Mouse (Mus musculus) heart, adult 2 months (tissue): ENCODE measurements at regions not wholly inside any gene's neighbourhood (a gene's known extent, or its start where the extent isn't known, plus 50 kb on each side); places are given as distances from the start of the nearest gene placed in this dataset.

Experiments used
- DNase-seq, 2 experiments: peaks; one replicate each; pipeline ENCODE4 v3.0.0; 2021
- H3K27ac ChIP-seq: fragments of 200-600 bp; 2 replicates; pipeline ENCODE4 v1.8.1; 2022
- H3K27me3 ChIP-seq: fragments of 200-500 bp; 2 replicates; pipeline ENCODE4 v1.6.1; 2012; ENCODE audit warnings: mild to moderate bottlenecking, low read length, inconsistent platforms, mixed read lengths; ENCODE audit not compliant: control insufficient read depth, insufficient read depth
- H3K36me3 ChIP-seq: fragments of 200-500 bp; 2 replicates; pipeline ENCODE4 v1.6.1; 2012; ENCODE audit warnings: low read length, inconsistent platforms; ENCODE audit not compliant: control insufficient read depth, insufficient read depth
- H3K4me1 ChIP-seq: fragments of 200-500 bp; 2 replicates; pipeline ENCODE4 v1.6.1; 2011; ENCODE audit warnings: low read length; ENCODE audit not compliant: control insufficient read depth, insufficient read depth
- H3K4me3 ChIP-seq: fragments of 200-600 bp; 2 replicates; pipeline ENCODE4 v1.8.1; 2022
- H3K79me2 ChIP-seq: fragments of 200-500 bp; replicated peaks from 2 replicates; pipeline ENCODE4 v1.6.1; 2012; ENCODE audit warnings: mild to moderate bottlenecking, inconsistent platforms, low read length, moderate library complexity, mixed read lengths; ENCODE audit not compliant: control insufficient read depth, insufficient read depth
- H3K9ac ChIP-seq: fragments of 200-500 bp; 2 replicates; pipeline ENCODE4 v1.6.1; 2012; ENCODE audit warnings: low read depth, mild to moderate bottlenecking, control low read depth, inconsistent platforms, low read length, mixed read lengths
- CTCF ChIP-seq: fragments of 200-600 bp; IDR thresholded peaks from 2 replicates; pipeline ENCODE4 v1.8.1; 2022; ENCODE audit warnings: antibody characterized with exemption, mild to moderate bottlenecking, moderate library complexity
- EP300 ChIP-seq: fragments of 200-500 bp; IDR thresholded peaks from 2 replicates; pipeline ENCODE4 v1.6.1; 2011; ENCODE audit warnings: low read depth, low read length, control low read depth; ENCODE audit not compliant: insufficient read depth
- POLR2A ChIP-seq: fragments of 200-500 bp; IDR thresholded peaks from 2 replicates; pipeline ENCODE4 v1.6.1; 2011; ENCODE audit warnings: mild to moderate bottlenecking, low read depth, low read length, control low read depth; ENCODE audit not compliant: insufficient read depth
- WGBS: fragments of 180-500 bp; shearing (Covaris S2); methylation state at CpG from one replicate; pipeline ENCODE4 v1.1.7; 2018; 5-methylcytosine and 5-hydroxymethylcytosine counted together
- intact Hi-C: fragments of 180-260 bp; cut with DNase I; formaldehyde crosslinking; loops from one replicate; pipeline ENCODE4 v1.15.1; 2025

DNA sequence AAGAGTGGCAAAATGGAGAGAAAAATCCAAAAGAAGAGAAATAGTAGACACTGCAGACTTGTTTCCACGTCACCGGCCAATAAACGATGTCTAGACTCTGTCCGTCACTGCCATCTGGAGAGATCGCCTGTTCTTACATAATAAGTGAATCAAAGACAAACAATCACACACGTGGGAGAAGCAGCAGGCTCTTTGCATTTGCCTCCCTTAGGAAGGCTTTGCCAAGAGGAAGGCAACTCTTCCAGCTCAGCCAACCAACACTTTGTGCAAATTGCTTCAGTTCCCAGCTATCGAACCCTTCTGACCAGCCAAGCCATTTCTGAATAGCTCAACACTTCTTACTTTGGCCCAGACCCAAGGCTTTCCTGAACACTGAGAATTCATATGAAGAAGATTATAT lies 432.8 kb downstream of the 1700129C05Rik start:
- H3K4me1 ChIP-seq, result peaks cover 5% of the 10 kb centered on the region
- no peaks in the 10 kb centered on the region for H3K79me2 ChIP-seq
- H3K9ac ChIP-seq, result no peak overlapping the region
- intact Hi-C loops, result loop anchor here (5.0 to 10.0 kb wide), 2 partner anchors 107 to 375 kb away; no protein-coding TSS in a partner anchor
- H3K27me3 ChIP-seq, result no peaks in the 10 kb centered on the region
- no peak overlapping the region for H3K27ac ChIP-seq
- peak in 1 of 2 experiments; percentile 15 for DNase-seq
- WGBS, result 40% methylated on average over 7 of the region's 7 CpGs
- no peak overlapping the region for H3K4me3 ChIP-seq
- H3K36me3 ChIP-seq, result peaks cover 4% of the 10 kb centered on the region
- TF ChIP-seq CTCF (no peak), EP300 (0 out of 2 replicates have a peak, but pooled peaks have one; percentile 25), POLR2A (no peak)

DNA sequence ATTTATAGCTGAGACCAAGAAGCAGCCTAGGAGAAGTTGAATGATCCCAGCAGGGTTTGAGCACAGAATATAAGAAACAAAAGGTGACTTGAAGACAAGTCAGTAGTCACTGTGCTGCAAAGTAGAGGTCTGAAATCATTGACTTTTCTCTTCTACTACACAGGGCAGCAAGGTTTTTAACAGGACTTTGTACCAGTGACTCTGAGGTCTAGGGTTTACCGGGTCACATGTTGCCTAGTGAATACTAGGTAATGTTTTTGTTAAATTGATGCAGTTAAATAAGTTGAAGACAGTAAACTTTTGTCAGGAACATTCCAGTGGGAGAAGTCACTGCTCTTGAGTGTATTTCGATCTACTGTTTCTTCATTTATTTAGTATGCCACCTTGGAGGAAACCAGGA lies 433.4 kb downstream of the 1700129C05Rik start:
- H3K4me1 ChIP-seq, result peaks cover 5% of the 10 kb centered on the region
- no peak overlapping the region for H3K4me3 ChIP-seq
- WGBS, result 81% methylated on average over 2 of the region's 2 CpGs
- no peak overlapping the region for H3K27ac ChIP-seq
- H3K9ac ChIP-seq, result no peak overlapping the region
- H3K27me3 ChIP-seq, result no peaks in the 10 kb centered on the region
- no peak for TF ChIP-seq POLR2A
- peaks cover 4% of the 10 kb centered on the region for H3K36me3 ChIP-seq
- H3K79me2 ChIP-seq, result no peaks in the 10 kb centered on the region
- no peak for DNase-seq
- intact Hi-C loops, result loop anchor here (10.0 kb wide), 1 partner anchor 376 kb away; no protein-coding TSS in a partner anchor

DNA sequence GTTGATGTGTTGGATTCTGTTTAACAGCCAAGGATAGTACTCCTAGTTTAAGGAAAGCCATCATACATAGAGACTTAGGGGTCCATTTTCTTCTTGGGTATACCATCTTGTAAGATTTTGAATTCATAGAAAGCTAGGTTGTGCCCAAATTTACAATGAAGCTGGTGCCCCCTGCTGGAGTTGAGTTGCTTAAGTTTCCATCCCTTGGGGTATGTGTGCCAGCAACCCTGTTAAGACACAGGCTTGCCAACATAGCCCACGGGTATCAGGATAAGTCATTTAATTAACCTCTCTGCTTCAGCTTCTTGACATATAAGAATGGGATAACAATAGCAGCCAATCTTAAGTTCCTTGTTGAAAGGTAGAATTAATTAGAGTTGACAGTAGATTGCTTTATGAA lies 440.9 kb downstream of the 1700129C05Rik start:
- Histone ChIP-seq H3K79me2 (no peaks in the 10 kb centered on the region), H3K4me3 (no peak overlapping the region), H3K36me3 (no peaks in the 10 kb centered on the region), H3K4me1 (no peaks in the 10 kb centered on the region), H3K9ac (no peak overlapping the region), H3K27me3 (no peaks in the 10 kb centered on the region), H3K27ac (no peak overlapping the region)
- TF ChIP-seq EP300 (no peak), POLR2A (no peak), CTCF (peak; percentile 75)
- intact Hi-C loops, result loop anchor here (2.0 to 10.0 kb wide), 3 partner anchors 89 to 667 kb away; no protein-coding TSS in a partner anchor
- WGBS, result 27% methylated on average over 1 of the region's 1 CpGs
- DNase-seq, result peak; percentile 22 to 38

DNA sequence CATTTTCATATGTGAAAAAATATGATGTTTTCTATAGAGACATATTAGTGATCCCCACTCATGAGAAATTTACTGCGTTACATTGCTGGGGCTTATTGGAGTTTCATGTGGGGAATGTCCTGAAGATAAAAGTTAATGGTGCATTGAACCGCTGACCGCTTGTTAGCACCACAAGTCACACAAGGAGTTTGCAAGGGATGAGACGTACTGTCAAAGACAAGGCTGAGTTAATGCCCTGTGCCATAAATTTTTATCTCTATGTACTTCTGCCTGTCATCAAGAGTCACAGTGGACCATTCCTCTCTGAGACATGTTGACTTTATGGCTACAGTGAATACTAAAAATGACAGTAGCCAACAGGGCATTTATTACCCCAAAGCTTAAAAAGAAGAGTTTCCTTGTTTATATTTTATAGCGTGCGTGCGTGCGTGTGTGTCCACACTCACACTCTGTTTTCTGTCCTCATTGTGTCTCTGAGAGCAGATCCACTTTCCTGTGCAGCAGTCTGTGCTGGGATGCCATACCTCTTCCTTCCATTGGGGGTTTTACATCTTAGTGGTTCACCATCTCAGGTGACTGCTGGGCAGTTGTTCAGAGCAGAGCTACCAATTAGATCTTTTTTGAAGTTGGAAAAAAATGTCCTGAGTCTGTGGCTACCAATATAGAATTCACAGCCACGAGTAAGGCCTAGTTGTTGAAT lies 451.4 kb downstream of the 1700129C05Rik start:
- no peak for DNase-seq
- H3K9ac ChIP-seq, result no peak overlapping the region
- no peak overlapping the region for H3K4me3 ChIP-seq
- intact Hi-C loops, result no loop called here
- TF ChIP-seq POLR2A (no peak), CTCF (0 out of 2 replicates have a peak, but pooled peaks have one; percentile 3)
- H3K36me3 ChIP-seq, result no peaks in the 10 kb centered on the region
- H3K27me3 ChIP-seq, result no peaks in the 10 kb centered on the region
- H3K79me2 ChIP-seq, result no peaks in the 10 kb centered on the region
- WGBS, result 91% methylated on average over 9 of the region's 9 CpGs
- no peak overlapping the region for H3K27ac ChIP-seq
- H3K4me1 ChIP-seq, result no peaks in the 10 kb centered on the region

DNA sequence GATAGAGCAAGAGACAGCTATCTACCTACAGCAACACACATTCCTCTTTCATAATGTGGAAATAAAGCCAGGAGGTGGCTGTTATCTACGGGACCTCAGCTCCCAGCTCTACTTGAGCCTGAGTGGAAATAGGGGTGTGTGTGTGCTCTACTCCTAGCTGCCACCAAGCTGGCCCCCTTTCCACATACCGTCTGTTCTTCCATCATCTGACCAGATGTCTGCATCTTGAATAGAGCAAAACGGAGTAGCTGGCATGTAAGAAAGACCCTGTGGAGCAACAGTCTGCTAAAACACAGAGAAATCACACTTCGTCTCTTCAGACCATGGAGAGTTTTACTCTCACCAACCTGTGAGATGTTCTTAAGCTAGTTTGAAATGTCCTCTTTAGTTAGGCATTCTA lies 454.9 kb downstream of the 1700129C05Rik start:
- TF ChIP-seq POLR2A (no peak), CTCF (no peak), EP300 (no peak)
- Histone ChIP-seq H3K27ac (no peak overlapping the region), H3K9ac (no peak overlapping the region), H3K27me3 (no peaks in the 10 kb centered on the region), H3K36me3 (no peaks in the 10 kb centered on the region), H3K4me1 (no peaks in the 10 kb centered on the region), H3K79me2 (no peaks in the 10 kb centered on the region), H3K4me3 (no peak overlapping the region)
- 76% methylated on average over 4 of the region's 4 CpGs for WGBS
- no peak for DNase-seq
- intact Hi-C loops, result no loop called here

DNA sequence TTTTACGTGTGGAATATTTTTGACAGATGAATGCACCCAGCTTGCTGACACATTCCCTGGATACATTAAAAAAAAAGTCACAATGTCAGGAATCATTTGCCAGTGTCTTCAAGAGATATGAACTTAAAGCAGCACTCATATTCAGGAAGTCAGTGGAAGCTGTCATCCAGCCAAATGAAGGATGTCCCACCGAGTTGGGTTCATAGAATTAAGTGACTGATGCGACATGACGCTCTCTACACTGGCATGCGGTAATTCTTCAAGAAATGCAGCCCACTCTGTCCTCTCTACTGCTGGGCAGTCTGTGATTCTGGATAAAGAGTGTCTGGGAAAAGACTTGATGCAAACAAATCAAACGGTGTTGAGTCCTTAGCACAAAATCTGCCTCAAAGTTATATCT lies 463.9 kb downstream of the 1700129C05Rik start:
- no peaks in the 10 kb centered on the region for H3K36me3 ChIP-seq
- no peak overlapping the region for H3K27ac ChIP-seq
- H3K4me1 ChIP-seq, result no peaks in the 10 kb centered on the region
- no peak for TF ChIP-seq CTCF
- no peak for TF ChIP-seq POLR2A
- no peak for TF ChIP-seq EP300
- H3K27me3 ChIP-seq, result no peaks in the 10 kb centered on the region
- H3K79me2 ChIP-seq, result no peaks in the 10 kb centered on the region
- no peak for DNase-seq
- 70% methylated on average over 6 of the region's 6 CpGs for WGBS
- H3K9ac ChIP-seq, result no peak overlapping the region
- H3K4me3 ChIP-seq, result no peak overlapping the region
- intact Hi-C loops, result no loop called here
